In genomic region chr1:106067306-106067705, GRCm38 (mm10) we compare ENCODE assay signal across 28 mouse cellular contexts.
A peak's percentile ranks its signal among the peaks of the same experiment; 100 is the strongest.
DNase-seq lines count a peak whose midpoint lies in the region; ATAC-seq and TF ChIP-seq lines count a peak whose summit lies in the region.
"Had no signal": no experiment of that assay in that cellular context is flagged by ENCODE, and none has a peak within 500 bp of the region (broad histone marks: within the 10 kb centered on the region; RNA-seq: fewer than 3 reads in every experiment).

No protein-coding gene starts in this region.

- 84% methylated on average over 6 of the region's 6 CpGs for WGBS in heart, adult 2 months
- 80% methylated on average over 6 of the region's 6 CpGs for WGBS in intestine, embryonic 14.5 days
- 86% methylated on average over 6 of the region's 6 CpGs for WGBS in intestine, postnatal 0 days
- WGBS in midbrain, embryonic 11.5 days, result 90% methylated on average over 6 of the region's 6 CpGs
- 85% methylated on average over 6 of the region's 6 CpGs for WGBS in midbrain, embryonic 13.5 days

- no peaks in the 10 kb centered on the region for H3K27me3 ChIP-seq in heart, adult 2 months (ENCODE audit: control insufficient read depth, insufficient read depth, low read length)
- 0 out of 2 replicates have a peak, but pooled peaks cover 6% of the 10 kb centered on the region for H3K27me3 ChIP-seq in intestine, embryonic 14.5 days (replicated peaks; ENCODE audit: control insufficient read depth, insufficient read depth, low read length)
- peaks cover 12% of the 10 kb centered on the region; the same call in 1 of the 2 replicates for H3K27me3 ChIP-seq in intestine, postnatal 0 days (replicated peaks; ENCODE audit: control insufficient read depth, insufficient read depth, low read length)
- H3K27me3 ChIP-seq in midbrain, embryonic 11.5 days (ENCODE audit: control insufficient read depth, insufficient read depth, low read length), result no peaks in the 10 kb centered on the region
- no peaks in the 10 kb centered on the region for H3K27me3 ChIP-seq in midbrain, embryonic 13.5 days
- H3K27me3 ChIP-seq: CH12.LX; embryonic facial prominence, embryonic 15.5 days; forebrain, embryonic 12.5 days; Patski had no signal

- no peaks in the 10 kb centered on the region for H3K9me3 ChIP-seq in intestine, embryonic 14.5 days (ENCODE audit: control insufficient read depth, low read length)
- H3K9me3 ChIP-seq in intestine, postnatal 0 days (ENCODE audit: control insufficient read depth), result no peaks in the 10 kb centered on the region
- H3K9me3 ChIP-seq in midbrain, embryonic 11.5 days (ENCODE audit: control insufficient read depth, low read length), result no peaks in the 10 kb centered on the region
- no peaks in the 10 kb centered on the region for H3K9me3 ChIP-seq in midbrain, embryonic 13.5 days
- H3K9me3 ChIP-seq: embryonic facial prominence, embryonic 13.5 days; embryonic facial prominence, embryonic 15.5 days; forebrain, embryonic 10.5 days; forebrain, embryonic 12.5 days; G1E had no signal

- H3K36me3 ChIP-seq in heart, adult 2 months (ENCODE audit: control insufficient read depth, insufficient read depth, low read length), result peaks cover 2% of the 10 kb centered on the region
- no peaks in the 10 kb centered on the region for H3K36me3 ChIP-seq in intestine, embryonic 14.5 days (ENCODE audit: control insufficient read depth, insufficient read depth, low read length)
- H3K36me3 ChIP-seq in intestine, postnatal 0 days (ENCODE audit: control insufficient read depth, insufficient read depth), result no peaks in the 10 kb centered on the region
- no peaks in the 10 kb centered on the region for H3K36me3 ChIP-seq in midbrain, embryonic 11.5 days (ENCODE audit: control insufficient read depth, insufficient read depth, low read length)
- H3K36me3 ChIP-seq in midbrain, embryonic 13.5 days, result no peaks in the 10 kb centered on the region
- H3K36me3 ChIP-seq: embryonic facial prominence, embryonic 13.5 days; embryonic facial prominence, embryonic 15.5 days; forebrain, embryonic 10.5 days; forebrain, embryonic 12.5 days; G1E had no signal

- TF ChIP-seq EP300 in heart, adult 2 months (IDR thresholded peaks at IDR 0.05; ENCODE audit: insufficient read depth, low read depth, low read length), result no peak

- DNase-seq in heart, adult 11 months, result peak; percentile 83
- DNase-seq in heart, adult 2 months, result no peak
- DNase-seq in intestine, embryonic 14.5 days (ENCODE audit: low spot score), result peak; percentile 33
- peak; percentile 47 for DNase-seq in midbrain, embryonic 11.5 days (ENCODE audit: low spot score, missing footprints)
- DNase-seq: adrenal gland, adult 8-10 months; adrenal gland, postnatal 14 days; adrenal gland, postnatal 36 days; B cell, adult 2 months; cerebellum, adult 11-12 months; cerebellum, adult 2 months; cerebellum, adult 9-10 months; cerebellum, postnatal 10 days; cerebellum, postnatal 25 days; embryo, embryonic 11 days had no signal

- no peak overlapping the region for H3K9ac ChIP-seq in heart, adult 2 months (ENCODE audit: low read depth, low read length)
- no peak overlapping the region for H3K9ac ChIP-seq in intestine, embryonic 14.5 days (ENCODE audit: low read length)
- no peak overlapping the region for H3K9ac ChIP-seq in intestine, postnatal 0 days (ENCODE audit: low read depth, low read length)
- H3K9ac ChIP-seq in midbrain, embryonic 11.5 days (ENCODE audit: low read length), result no peak overlapping the region
- H3K9ac ChIP-seq in midbrain, embryonic 13.5 days (replicated peaks), result no peak overlapping the region
- H3K9ac ChIP-seq: embryonic facial prominence, embryonic 13.5 days; embryonic facial prominence, embryonic 15.5 days; forebrain, embryonic 12.5 days had no signal

- H3K4me1 ChIP-seq in heart, adult 2 months (ENCODE audit: control insufficient read depth, insufficient read depth, low read length), result peaks cover 9% of the 10 kb centered on the region
- H3K4me1 ChIP-seq in intestine, embryonic 14.5 days (replicated peaks; ENCODE audit: control insufficient read depth, insufficient read depth, low read length), result peaks cover 11% of the 10 kb centered on the region
- no peaks in the 10 kb centered on the region; the same call in 1 of the 2 replicates for H3K4me1 ChIP-seq in intestine, postnatal 0 days (replicated peaks; ENCODE audit: control insufficient read depth, insufficient read depth, low read length)
- peaks cover 5% of the 10 kb centered on the region for H3K4me1 ChIP-seq in midbrain, embryonic 11.5 days (ENCODE audit: control insufficient read depth, insufficient read depth, low read length)
- peaks cover 20% of the 10 kb centered on the region for H3K4me1 ChIP-seq in midbrain, embryonic 13.5 days (replicated peaks)
- H3K4me1 ChIP-seq: embryonic facial prominence, embryonic 15.5 days had no signal

- TF ChIP-seq CTCF in heart, adult 2 months (IDR thresholded peaks at IDR 0.05), result no peak
- no peak for TF ChIP-seq CTCF in intestine, postnatal 0 days (IDR thresholded peaks at IDR 0.05; ENCODE audit: low read depth)

- H3K27ac ChIP-seq in heart, adult 2 months, result no peak overlapping the region
- H3K27ac ChIP-seq in intestine, embryonic 14.5 days (ENCODE audit: low read depth), result no peak overlapping the region
- H3K27ac ChIP-seq in intestine, postnatal 0 days (ENCODE audit: low read depth, low read length), result no peak overlapping the region
- H3K27ac ChIP-seq in midbrain, embryonic 11.5 days (ENCODE audit: low read depth, low read length), result no peak overlapping the region
- no peak overlapping the region for H3K27ac ChIP-seq in midbrain, embryonic 13.5 days
- H3K27ac ChIP-seq: embryonic facial prominence, embryonic 13.5 days; embryonic facial prominence, embryonic 15.5 days; forebrain, embryonic 10.5 days; forebrain, embryonic 12.5 days had no signal

- no peak for TF ChIP-seq POLR2A in heart, adult 2 months (IDR thresholded peaks at IDR 0.05; ENCODE audit: insufficient read depth, low read depth, low read length)

- no peak overlapping the region for H3K4me2 ChIP-seq in intestine, embryonic 14.5 days (ENCODE audit: low read length)
- H3K4me2 ChIP-seq in intestine, postnatal 0 days (replicated peaks; ENCODE audit: low read depth), result no peak overlapping the region
- no peak overlapping the region for H3K4me2 ChIP-seq in midbrain, embryonic 11.5 days
- H3K4me2 ChIP-seq in midbrain, embryonic 13.5 days (replicated peaks), result no peak overlapping the region
- H3K4me2 ChIP-seq: embryonic facial prominence, embryonic 13.5 days; embryonic facial prominence, embryonic 15.5 days; forebrain, embryonic 12.5 days had no signal

- H3K79me2 ChIP-seq in heart, adult 2 months (replicated peaks; ENCODE audit: control insufficient read depth, insufficient read depth, low read length), result no peaks in the 10 kb centered on the region

- H3K4me3 ChIP-seq in heart, adult 2 months, result no peak overlapping the region
- H3K4me3 ChIP-seq in intestine, embryonic 14.5 days (ENCODE audit: low read depth, low read length), result no peak overlapping the region
- H3K4me3 ChIP-seq in intestine, postnatal 0 days (ENCODE audit: low read depth, low read length), result no peak overlapping the region
- H3K4me3 ChIP-seq in midbrain, embryonic 11.5 days (ENCODE audit: low read depth, low read length), result no peak overlapping the region
- no peak overlapping the region for H3K4me3 ChIP-seq in midbrain, embryonic 13.5 days (replicated peaks)
- H3K4me3 ChIP-seq: embryonic facial prominence, embryonic 13.5 days; embryonic facial prominence, embryonic 15.5 days; erythroblast, embryonic 14.5 days; forebrain, embryonic 10.5 days; forebrain, embryonic 12.5 days had no signal

- intact Hi-C loops in heart, adult 2 months (cut with DNase I), result no loop called here

- ATAC-seq in intestine, embryonic 14.5 days (replicated peaks; ENCODE audit: low FRiP score, low TSS enrichment, low read depth), result no peak
- no peak for ATAC-seq in intestine, postnatal 0 days
- ATAC-seq in midbrain, embryonic 11.5 days (ENCODE audit: low FRiP score), result no peak
- no peak for ATAC-seq in midbrain, embryonic 13.5 days
- ATAC-seq: activated CD4-positive, CD25-positive, alpha-beta regulatory T cell, adult 4 months; CD4-positive, CD25-positive, alpha-beta regulatory T cell, adult 4 months; forebrain, embryonic 14.5 days; forebrain, embryonic 16.5 days; Patski had no signal

Comparison
In these comparisons a context has a peak if more than half of its experiments do, and no peak if none do; other contexts are left out.
1. DNase-seq: peak in heart, adult 11 months (single experiment), intestine, embryonic 14.5 days (single experiment) and midbrain, embryonic 11.5 days (single experiment); none in heart, adult 2 months (0 of 2).